Mouse (Mus musculus) cerebellum, adult 2 months (tissue): ENCODE results near the gene Zfp341.

ENCODE experiments used
- CTCF ChIP-seq: fragments of 200-500 bp; IDR thresholded peaks from 2 replicates; pipeline ENCODE4 v1.5.1; 2011; ENCODE audit warnings: low read depth, mild to moderate bottlenecking, control low read depth, low read length, moderate library complexity, borderline replicate concordance; ENCODE audit not compliant: insufficient read depth
- POLR2A ChIP-seq: fragments of 200-500 bp; IDR thresholded peaks from 2 replicates; pipeline ENCODE4 v1.6.1; 2011; ENCODE audit warnings: low read length, control low read depth, borderline replicate concordance; ENCODE audit not compliant: insufficient read depth

GRCm38 (mm10) chr2:154659070-154659469 lies 46.0 kb downstream of the Zfp341 start:
- TF ChIP-seq POLR2A (no peak), CTCF (no peak)
